Mouse (Mus musculus): ENCODE results near the gene Scube2.

- TF ChIP-seq KAT2A (conservative IDR thresholded peaks at IDR 0.05; ENCODE audit: low read depth, low read length) (no peak), POLR2AphosphoS5 (IDR thresholded peaks at IDR 0.05; ENCODE audit: borderline replicate concordance, low read depth, low read length) (no peak), CHD2 (IDR thresholded peaks at IDR 0.05; ENCODE audit: low read length) (no peak)
Observed at GRCm38 (mm10) chr7:109834894-109835293, 30.6 kb downstream of the Scube2 start.
